Mouse (Mus musculus): ENCODE data around the gene Pla2g15. TPM values are rescaled to one million over a fixed set of nuclear protein-coding genes. Genes with fewer than 3 reads are reported as not detected.

The Pla2g15 gene
- polyA plus RNA-seq, 1 experiment from 2014 or later = 2.7 TPM

- Histone ChIP-seq H3K9me3 (ENCODE audit: control insufficient read depth, low read length) (no peaks in the 10 kb centered on the region), H3K4me1 (ENCODE audit: control insufficient read depth, insufficient read depth, low read length) (no peaks in the 10 kb centered on the region), H3K27me3 (ENCODE audit: control insufficient read depth, insufficient read depth, low read length) (no peaks in the 10 kb centered on the region), H3K9ac (ENCODE audit: low read depth, low read length) (no peak overlapping the region), H3K27ac (ENCODE audit: low read depth, low read length) (no peak overlapping the region), H3K4me2 (replicated peaks; ENCODE audit: low read depth, low read length) (no peak overlapping the region), H3K4me3 (ENCODE audit: low read length) (no peak overlapping the region), H3K36me3 (ENCODE audit: control insufficient read depth, insufficient read depth, low read length) (peaks cover 34% of the 10 kb centered on the region)
- WGBS = 88% methylated on average over 3 of the region's 3 CpGs
- no peak for ATAC-seq (ENCODE audit: low FRiP score, low TSS enrichment)
Observed at GRCm38 (mm10) chr8:106123443-106123842, 26.8 kb upstream of the Pla2g15 start.

- Histone ChIP-seq H3K4me3 (ENCODE audit: low read length) (no peak overlapping the region), H3K9me3 (ENCODE audit: control insufficient read depth, low read length) (no peaks in the 10 kb centered on the region), H3K9ac (ENCODE audit: low read depth, low read length) (no peak overlapping the region), H3K4me1 (ENCODE audit: control insufficient read depth, insufficient read depth, low read length) (no peaks in the 10 kb centered on the region), H3K27ac (ENCODE audit: low read depth, low read length) (no peak overlapping the region), H3K36me3 (ENCODE audit: control insufficient read depth, insufficient read depth, low read length) (peaks cover 36% of the 10 kb centered on the region), H3K4me2 (replicated peaks; ENCODE audit: low read depth, low read length) (no peak overlapping the region), H3K27me3 (ENCODE audit: control insufficient read depth, insufficient read depth, low read length) (no peaks in the 10 kb centered on the region)
- 95% methylated on average over 1 of the region's 1 CpGs for WGBS
- no peak for ATAC-seq (ENCODE audit: low FRiP score, low TSS enrichment)
Observed at GRCm38 (mm10) chr8:106126055-106126454, 24.1 kb upstream of the Pla2g15 start.

- H3K9ac ChIP-seq (ENCODE audit: low read depth, low read length) = no peak overlapping the region
- no peak overlapping the region for H3K4me2 ChIP-seq (replicated peaks; ENCODE audit: low read depth, low read length)
- H3K36me3 ChIP-seq (ENCODE audit: control insufficient read depth, insufficient read depth, low read length) = peaks cover 46% of the 10 kb centered on the region
- no peaks in the 10 kb centered on the region for H3K9me3 ChIP-seq (ENCODE audit: control insufficient read depth, low read length)
- no peak for ATAC-seq (ENCODE audit: low FRiP score, low TSS enrichment)
- no peaks in the 10 kb centered on the region for H3K27me3 ChIP-seq (ENCODE audit: control insufficient read depth, insufficient read depth, low read length)
- 75% methylated on average over 3 of the region's 3 CpGs for WGBS
- no peak overlapping the region for H3K4me3 ChIP-seq (ENCODE audit: low read length)
- H3K27ac ChIP-seq (ENCODE audit: low read depth, low read length) = no peak overlapping the region
- H3K4me1 ChIP-seq (ENCODE audit: control insufficient read depth, insufficient read depth, low read length) = no peaks in the 10 kb centered on the region
Observed at GRCm38 (mm10) chr8:106127054-106127453, 23.1 kb upstream of the Pla2g15 start.

GRCm38 (mm10) chr8:106127882-106128410 is 22.3 kb upstream of the Pla2g15 start:
- Histone ChIP-seq H3K4me3 (ENCODE audit: low read length) (no peak overlapping the region), H3K4me1 (ENCODE audit: control insufficient read depth, insufficient read depth, low read length) (no peaks in the 10 kb centered on the region), H3K27ac (ENCODE audit: low read depth, low read length) (no peak overlapping the region), H3K9me3 (ENCODE audit: control insufficient read depth, low read length) (no peaks in the 10 kb centered on the region), H3K4me2 (replicated peaks; ENCODE audit: low read depth, low read length) (no peak overlapping the region), H3K36me3 (ENCODE audit: control insufficient read depth, insufficient read depth, low read length) (peaks cover 51% of the 10 kb centered on the region), H3K27me3 (ENCODE audit: control insufficient read depth, insufficient read depth, low read length) (no peaks in the 10 kb centered on the region), H3K9ac (ENCODE audit: low read depth, low read length) (no peak overlapping the region)
- 94% methylated on average over 10 of the region's 10 CpGs for WGBS
- no peak for ATAC-seq (ENCODE audit: low FRiP score, low TSS enrichment)

- H3K4me3 ChIP-seq (ENCODE audit: low read length) = no peak overlapping the region
- no peak overlapping the region for H3K27ac ChIP-seq (ENCODE audit: low read depth, low read length)
- H3K9me3 ChIP-seq (ENCODE audit: control insufficient read depth, low read length) = no peaks in the 10 kb centered on the region
- peaks cover 48% of the 10 kb centered on the region for H3K36me3 ChIP-seq (ENCODE audit: control insufficient read depth, insufficient read depth, low read length)
- H3K4me1 ChIP-seq (ENCODE audit: control insufficient read depth, insufficient read depth, low read length) = no peaks in the 10 kb centered on the region
- no peak overlapping the region for H3K9ac ChIP-seq (ENCODE audit: low read depth, low read length)
- no peak overlapping the region for H3K4me2 ChIP-seq (replicated peaks; ENCODE audit: low read depth, low read length)
- ATAC-seq (ENCODE audit: low FRiP score, low TSS enrichment) = no peak
- H3K27me3 ChIP-seq (ENCODE audit: control insufficient read depth, insufficient read depth, low read length) = no peaks in the 10 kb centered on the region; the same call in 1 of the 2 replicates
Observed at GRCm38 (mm10) chr8:106129232-106129930, 20.8 kb upstream of the Pla2g15 start.

- H3K4me1 ChIP-seq (ENCODE audit: control insufficient read depth, insufficient read depth, low read length) = no peaks in the 10 kb centered on the region
- H3K4me3 ChIP-seq (ENCODE audit: low read length) = no peak overlapping the region
- no peak overlapping the region for H3K4me2 ChIP-seq (replicated peaks; ENCODE audit: low read depth, low read length)
- ATAC-seq (ENCODE audit: low FRiP score, low TSS enrichment) = no peak
- H3K36me3 ChIP-seq (ENCODE audit: control insufficient read depth, insufficient read depth, low read length) = peaks cover 48% of the 10 kb centered on the region
- WGBS = 86% methylated on average over 2 of the region's 2 CpGs
- H3K27ac ChIP-seq (ENCODE audit: low read depth, low read length) = no peak overlapping the region
- H3K9me3 ChIP-seq (ENCODE audit: control insufficient read depth, low read length) = no peaks in the 10 kb centered on the region
- no peak overlapping the region for H3K9ac ChIP-seq (ENCODE audit: low read depth, low read length)
- peaks cover 2% of the 10 kb centered on the region for H3K27me3 ChIP-seq (ENCODE audit: control insufficient read depth, insufficient read depth, low read length)
Observed at GRCm38 (mm10) chr8:106129997-106130396, 20.2 kb upstream of the Pla2g15 start.

GRCm38 (mm10) chr8:106130505-106130904 is 19.7 kb upstream of the Pla2g15 start:
- Histone ChIP-seq H3K9me3 (ENCODE audit: control insufficient read depth, low read length) (no peaks in the 10 kb centered on the region), H3K36me3 (ENCODE audit: control insufficient read depth, insufficient read depth, low read length) (peaks cover 48% of the 10 kb centered on the region), H3K4me3 (ENCODE audit: low read length) (no peak overlapping the region), H3K27ac (ENCODE audit: low read depth, low read length) (no peak overlapping the region), H3K9ac (ENCODE audit: low read depth, low read length) (no peak overlapping the region), H3K27me3 (ENCODE audit: control insufficient read depth, insufficient read depth, low read length) (peaks cover 7% of the 10 kb centered on the region), H3K4me2 (replicated peaks; ENCODE audit: low read depth, low read length) (no peak overlapping the region), H3K4me1 (ENCODE audit: control insufficient read depth, insufficient read depth, low read length) (no peaks in the 10 kb centered on the region; the same call in 1 of the 2 replicates)
- WGBS = 82% methylated on average over 2 of the region's 2 CpGs
- ATAC-seq (ENCODE audit: low FRiP score, low TSS enrichment) = no peak

GRCm38 (mm10) chr8:106131021-106131420 is 19.2 kb upstream of the Pla2g15 start:
- no peak for ATAC-seq (ENCODE audit: low FRiP score, low TSS enrichment)
- Histone ChIP-seq H3K27ac (ENCODE audit: low read depth, low read length) (no peak overlapping the region), H3K4me2 (replicated peaks; ENCODE audit: low read depth, low read length) (no peak overlapping the region), H3K4me1 (ENCODE audit: control insufficient read depth, insufficient read depth, low read length) (peaks cover 5% of the 10 kb centered on the region; the same call in 1 of the 2 replicates), H3K36me3 (ENCODE audit: control insufficient read depth, insufficient read depth, low read length) (peaks cover 45% of the 10 kb centered on the region), H3K27me3 (ENCODE audit: control insufficient read depth, insufficient read depth, low read length) (peaks cover 12% of the 10 kb centered on the region), H3K9ac (ENCODE audit: low read depth, low read length) (no peak overlapping the region), H3K4me3 (ENCODE audit: low read length) (no peak overlapping the region), H3K9me3 (ENCODE audit: control insufficient read depth, low read length) (no peaks in the 10 kb centered on the region)
- whole genome bisulfite sequencing = 87% methylated on average over 4 of the region's 4 CpGs

GRCm38 (mm10) chr8:106131488-106132222 is 18.5 kb upstream of the Pla2g15 start:
- H3K36me3 ChIP-seq (ENCODE audit: control insufficient read depth, insufficient read depth, low read length) = peaks cover 45% of the 10 kb centered on the region
- no peak overlapping the region for H3K9ac ChIP-seq (ENCODE audit: low read depth, low read length)
- H3K4me1 ChIP-seq (ENCODE audit: control insufficient read depth, insufficient read depth, low read length) = peaks cover 11% of the 10 kb centered on the region; the same call in 1 of the 2 replicates
- 87% methylated on average over 7 of the region's 7 CpGs for WGBS
- H3K27me3 ChIP-seq (ENCODE audit: control insufficient read depth, insufficient read depth, low read length) = peaks cover 18% of the 10 kb centered on the region
- H3K4me3 ChIP-seq (ENCODE audit: low read length) = no peak overlapping the region
- H3K4me2 ChIP-seq (replicated peaks; ENCODE audit: low read depth, low read length) = no peak overlapping the region
- no peak for ATAC-seq (ENCODE audit: low FRiP score, low TSS enrichment)
- no peak overlapping the region for H3K27ac ChIP-seq (ENCODE audit: low read depth, low read length)
- H3K9me3 ChIP-seq (ENCODE audit: control insufficient read depth, low read length) = no peaks in the 10 kb centered on the region
